Mouse (Mus musculus): Measurements from ENCODE around the gene Adamts6.

Adamts6 gene

DNA sequence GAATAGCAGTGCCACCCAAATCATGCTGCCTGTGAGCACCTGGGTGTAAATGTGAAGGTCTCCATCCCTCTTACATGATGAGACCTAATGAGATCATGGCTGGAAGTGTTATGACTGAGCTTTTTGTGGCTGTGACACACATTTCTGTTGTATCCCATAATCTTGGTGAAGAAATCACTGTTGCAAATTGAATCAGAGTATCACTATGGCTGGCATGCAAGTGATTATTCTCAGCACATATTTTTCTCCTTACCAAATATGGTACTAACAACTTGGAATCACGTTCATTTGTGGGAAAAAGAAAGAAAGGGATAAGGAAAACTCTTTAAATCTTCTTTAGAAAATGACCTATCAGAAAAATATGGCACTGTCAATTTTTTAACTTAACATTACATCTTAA, 180.4 kb downstream of the Adamts6 start:
- no peak for DNase-seq (ENCODE audit: low spot score)

DNA sequence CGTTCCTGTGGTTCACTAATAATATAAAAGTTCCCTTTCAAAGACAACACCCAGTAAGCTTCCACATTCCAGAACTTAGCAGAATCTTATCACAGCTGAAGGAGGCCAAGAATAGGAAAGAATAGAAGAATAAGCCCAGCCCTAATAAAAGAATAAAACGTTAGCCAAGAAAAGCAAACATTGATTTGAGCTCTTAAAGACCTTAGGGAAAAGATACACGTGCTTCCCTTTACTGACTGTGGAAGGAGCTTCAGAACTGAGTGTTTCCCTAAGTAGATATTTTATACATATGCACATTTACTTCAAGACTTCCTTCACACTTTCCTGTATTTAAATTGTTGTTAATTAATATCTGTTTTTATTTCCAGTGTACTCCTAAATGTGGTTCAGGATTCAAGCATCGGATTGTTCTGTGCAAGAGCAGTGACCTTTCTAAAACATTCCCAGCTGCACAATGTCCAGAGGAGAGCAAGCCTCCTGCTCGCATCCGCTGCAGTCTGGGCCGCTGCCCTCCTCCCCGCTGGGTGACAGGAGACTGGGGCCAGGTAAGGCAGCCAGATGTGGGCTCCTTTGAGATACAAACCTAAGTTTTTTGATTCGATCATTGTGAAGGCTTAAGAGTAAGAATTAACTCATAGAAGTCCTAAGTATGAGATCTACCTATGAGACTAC, 188.8 kb downstream of the Adamts6 start:
- no peak for DNase-seq (ENCODE audit: low spot score)

DNA sequence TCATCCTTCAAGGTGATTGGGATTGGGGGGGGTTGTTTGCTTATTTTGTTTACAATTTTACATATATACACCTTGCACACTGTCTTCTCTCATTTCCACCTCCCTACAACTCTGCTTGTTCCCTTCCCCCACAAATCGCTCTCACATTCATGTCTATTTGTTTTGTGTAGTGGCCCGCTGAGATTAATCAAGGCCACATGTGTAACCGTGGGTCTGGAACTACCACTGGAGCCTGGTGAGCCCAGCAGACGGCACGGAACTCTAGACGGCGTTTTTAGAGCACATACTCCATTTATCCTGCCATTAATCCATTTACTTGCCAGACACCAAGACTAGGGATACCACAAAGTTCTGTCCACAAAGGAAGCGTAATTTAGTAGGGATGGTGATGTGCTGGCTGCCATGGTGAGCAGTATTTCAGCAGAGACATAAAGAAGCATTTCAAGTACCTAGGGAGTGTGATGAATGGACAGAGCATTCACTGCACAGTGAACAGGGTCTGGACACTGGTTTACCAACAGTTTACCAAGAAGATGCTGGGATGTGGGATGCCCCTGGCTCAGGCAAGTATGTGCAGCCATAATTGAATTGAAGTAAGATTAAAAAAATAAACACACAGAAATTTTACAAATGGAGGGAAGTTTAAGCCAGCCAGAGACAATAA, 194.9 kb downstream of the Adamts6 start:
- DNase-seq (ENCODE audit: low spot score), result no peak

DNA sequence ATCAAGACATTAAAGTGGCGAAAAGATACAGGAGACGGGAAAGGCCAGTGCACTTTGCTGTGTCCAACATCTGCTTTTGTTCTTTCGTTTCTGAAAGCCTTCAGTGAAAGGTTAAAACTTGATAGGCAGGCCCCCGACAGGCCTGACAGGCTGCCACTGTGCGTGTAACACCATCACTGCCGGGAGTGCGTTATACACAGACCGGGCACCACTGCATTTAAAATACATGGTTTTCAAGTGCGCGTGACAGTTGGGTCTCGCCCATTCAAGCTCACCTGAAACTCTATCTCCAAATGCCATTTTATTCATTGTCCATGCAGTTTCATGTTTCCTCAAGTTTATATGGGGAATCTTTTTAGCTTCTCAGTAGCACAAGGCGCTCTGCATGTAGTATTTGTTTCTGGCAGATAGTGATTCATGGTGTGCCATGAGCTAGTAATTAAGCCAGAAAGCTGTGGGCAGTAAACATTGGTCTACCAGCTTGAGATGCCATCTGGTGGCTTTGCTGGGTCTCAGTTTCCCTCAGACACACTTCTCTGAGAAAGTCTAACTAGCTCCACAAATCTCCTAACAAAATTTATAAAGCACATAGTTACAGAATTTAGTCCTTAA, 195.6 kb downstream of the Adamts6 start:
- DNase-seq (ENCODE audit: low spot score), result no peak

DNA sequence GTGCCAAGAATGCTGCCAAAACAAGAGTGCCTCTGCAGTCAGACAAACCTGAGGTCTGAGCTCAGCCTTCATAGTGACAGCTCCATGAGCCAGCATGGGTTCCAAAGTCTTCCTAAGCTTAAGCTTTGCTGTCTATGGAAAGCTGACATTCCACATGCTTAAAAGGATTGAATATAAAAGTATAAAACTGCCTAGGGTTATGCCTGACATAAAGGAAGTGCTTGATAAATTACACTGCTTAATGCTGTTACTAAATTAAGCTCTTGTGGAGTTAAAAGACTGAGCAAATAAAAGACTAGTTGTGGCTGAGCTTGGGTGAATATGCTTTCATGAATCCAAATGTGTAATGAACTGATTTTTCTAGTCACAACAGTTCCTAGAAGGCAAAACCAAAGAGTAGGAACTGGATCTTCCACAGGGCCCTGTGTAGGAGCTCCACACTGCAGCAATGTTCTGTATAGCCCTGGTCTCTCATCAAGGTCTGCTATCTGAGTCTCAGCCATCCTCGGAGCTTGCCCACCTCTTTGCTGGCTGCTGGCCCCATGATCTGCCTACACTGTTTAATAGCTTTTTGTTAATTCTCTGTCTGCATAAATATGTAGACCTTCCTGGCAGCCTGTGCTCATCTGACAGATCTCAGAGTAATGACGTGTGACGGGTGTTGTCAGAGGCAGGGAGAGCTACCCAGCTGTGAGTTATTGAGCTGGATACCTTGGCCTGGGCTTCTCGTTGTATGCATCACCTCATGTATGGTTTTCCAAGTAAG, 203.6 kb downstream of the Adamts6 start:
- no peak for DNase-seq (ENCODE audit: low spot score)

DNA sequence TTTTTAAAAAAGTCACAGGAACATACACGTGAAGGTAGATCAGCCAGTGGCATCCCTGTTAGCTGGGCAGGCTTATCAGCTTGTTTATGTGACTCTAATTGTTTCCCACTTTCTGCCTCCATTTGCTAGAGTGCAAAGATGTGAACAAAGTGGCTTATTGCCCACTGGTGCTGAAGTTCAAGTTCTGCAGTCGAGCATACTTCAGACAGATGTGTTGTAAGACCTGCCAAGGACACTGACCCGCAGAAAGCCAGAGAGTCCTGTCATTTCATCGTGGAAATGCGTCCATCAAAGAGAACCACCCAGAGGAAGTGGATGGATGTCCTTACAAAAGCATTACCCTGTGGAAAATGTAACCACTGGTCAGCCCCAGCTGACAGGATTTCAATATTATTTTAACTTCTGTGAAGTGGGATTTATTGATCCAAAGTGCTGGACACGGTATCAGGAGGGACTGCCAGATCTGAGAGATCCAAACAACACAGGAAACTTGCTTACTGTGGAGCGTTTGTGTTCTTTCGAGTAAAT, 205.9 kb downstream of the Adamts6 start:
- no peak for DNase-seq (ENCODE audit: low spot score)

DNA sequence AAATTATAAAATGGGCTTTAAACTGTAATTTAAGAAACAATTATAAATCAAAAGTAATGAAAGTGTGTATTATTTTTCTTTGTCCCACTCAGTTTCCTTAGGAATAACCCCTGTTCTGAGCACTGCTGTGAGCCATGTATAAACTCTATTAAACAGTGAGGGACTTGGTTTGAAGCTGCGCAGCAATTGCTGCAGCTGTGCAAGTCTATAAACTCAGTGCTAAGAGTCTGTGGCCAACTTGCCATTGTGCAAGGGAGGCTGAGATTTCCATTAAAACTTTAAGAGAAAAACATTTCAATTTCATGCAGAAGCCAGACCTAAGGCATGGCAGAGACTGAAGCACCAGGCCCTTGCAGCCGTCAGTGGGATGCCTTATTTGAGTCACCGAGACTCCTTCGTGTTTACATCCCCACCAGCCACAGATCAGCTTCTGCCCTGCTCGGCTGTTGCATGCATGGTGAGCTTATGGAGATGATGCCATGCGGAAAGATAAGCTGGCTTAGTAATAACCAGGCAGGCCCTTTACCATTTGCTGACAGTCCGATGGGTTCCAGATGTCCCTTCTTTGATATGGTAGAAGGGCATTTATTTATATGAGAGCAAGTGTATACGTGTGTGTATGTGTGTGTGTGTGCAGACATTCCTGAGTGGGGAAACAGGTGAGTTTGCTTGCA, 206.7 kb downstream of the Adamts6 start:
- DNase-seq (ENCODE audit: low spot score), result no peak

DNA sequence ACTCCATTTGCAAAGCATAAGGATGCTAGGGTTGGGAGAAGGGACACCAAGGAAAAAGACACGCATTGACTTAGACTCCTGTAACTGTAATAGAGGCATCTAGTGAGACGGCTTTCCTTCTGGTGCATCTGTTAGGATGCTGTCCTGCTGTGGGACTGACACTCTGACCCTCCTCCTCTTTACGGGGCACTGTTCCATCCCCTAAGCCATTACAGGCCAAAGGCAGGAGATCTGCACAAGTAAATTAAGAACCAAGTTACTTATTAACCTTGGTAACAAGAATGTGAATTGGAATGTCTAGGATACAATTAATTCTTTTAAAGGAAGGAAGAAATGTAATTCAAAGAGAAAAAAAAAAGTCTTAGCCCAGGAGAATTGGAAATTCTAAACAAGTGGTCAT, 210.0 kb downstream of the Adamts6 start:
- DNase-seq (ENCODE audit: low spot score), result no peak

DNA sequence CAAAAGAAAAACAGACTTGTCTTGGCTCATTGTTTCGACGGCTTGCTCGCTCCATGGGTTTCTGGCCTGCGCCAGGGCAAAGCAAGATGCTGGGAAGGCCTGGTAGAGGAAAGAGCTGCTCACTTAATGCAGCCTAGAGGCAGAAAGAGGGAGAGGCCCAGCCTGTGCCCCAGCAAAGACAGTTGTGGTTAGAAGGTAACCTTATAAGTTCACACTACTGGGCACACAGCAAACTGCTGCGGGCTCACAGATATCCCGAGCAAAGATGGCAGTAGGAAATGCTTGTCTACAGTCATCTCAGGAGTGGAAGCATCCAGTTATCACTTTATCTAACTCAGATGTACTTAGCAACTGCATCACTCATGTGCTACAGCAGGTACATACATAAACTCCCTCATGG, 211.0 kb downstream of the Adamts6 start:
- no peak for DNase-seq (ENCODE audit: low spot score)

DNA sequence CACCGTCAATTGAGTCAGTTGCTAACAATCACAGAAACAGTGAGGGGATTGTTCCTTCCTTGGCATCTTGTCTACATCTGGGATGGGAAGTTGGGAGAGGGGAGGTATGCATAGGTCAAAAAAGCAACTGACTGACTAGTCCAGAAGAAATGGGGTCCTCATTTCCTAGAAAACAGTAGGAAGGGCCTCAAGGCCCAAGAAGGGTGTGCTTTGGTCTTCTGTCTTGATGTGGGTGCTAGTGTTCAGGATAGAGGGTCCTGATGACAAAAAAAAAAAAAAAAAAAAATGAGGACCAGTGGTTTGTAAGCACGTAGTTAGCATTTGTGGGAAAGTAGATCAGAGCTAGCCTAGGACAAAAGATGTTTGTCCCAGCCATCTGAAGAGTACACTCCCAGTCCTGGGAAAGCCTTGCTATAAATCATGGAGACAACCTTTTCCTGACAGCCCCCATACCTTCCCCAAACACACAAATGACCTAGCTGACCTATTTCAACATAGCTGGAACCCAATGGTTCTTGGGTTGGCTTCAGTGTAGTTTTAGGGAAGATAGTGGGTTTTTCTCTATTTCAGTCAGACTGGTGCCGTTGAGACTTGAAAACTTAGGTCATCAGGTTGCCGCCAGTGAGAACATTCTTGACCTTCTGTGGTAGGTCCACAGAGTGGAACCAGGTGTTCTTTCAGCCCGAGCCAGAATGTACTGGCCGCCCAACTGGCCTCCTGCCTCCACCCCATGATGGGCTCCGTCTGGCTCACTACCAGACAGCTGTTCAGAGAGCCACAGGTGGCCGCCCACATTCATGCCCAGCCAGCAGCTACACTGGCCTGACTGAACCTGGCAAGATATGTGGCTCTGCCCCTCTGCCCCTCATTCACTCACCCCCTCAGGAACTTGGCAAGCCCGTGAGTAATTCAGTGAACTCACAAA, 211.7 kb downstream of the Adamts6 start:
- DNase-seq (ENCODE audit: low spot score), result no peak

DNA sequence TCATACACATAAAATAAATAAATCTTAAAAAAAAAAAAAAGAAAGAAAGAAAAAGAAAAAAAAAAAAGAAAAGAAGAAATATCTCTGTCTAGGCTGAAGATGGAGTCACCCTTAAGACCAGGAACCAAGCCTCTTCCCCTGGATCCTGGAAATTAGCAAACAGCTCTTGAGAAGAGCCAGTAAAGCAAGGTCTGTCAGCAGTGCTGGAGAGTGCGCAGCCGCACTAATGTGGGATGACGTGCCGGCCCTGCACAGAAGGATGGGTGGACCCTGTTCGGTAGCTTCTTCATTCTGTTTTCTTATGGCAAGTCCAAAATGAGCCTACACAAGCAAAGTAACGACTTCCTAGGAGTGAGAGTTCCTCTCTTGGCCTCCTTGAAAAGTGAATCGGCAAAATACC, 214.8 kb downstream of the Adamts6 start:
- DNase-seq (ENCODE audit: low spot score), result no peak

DNA sequence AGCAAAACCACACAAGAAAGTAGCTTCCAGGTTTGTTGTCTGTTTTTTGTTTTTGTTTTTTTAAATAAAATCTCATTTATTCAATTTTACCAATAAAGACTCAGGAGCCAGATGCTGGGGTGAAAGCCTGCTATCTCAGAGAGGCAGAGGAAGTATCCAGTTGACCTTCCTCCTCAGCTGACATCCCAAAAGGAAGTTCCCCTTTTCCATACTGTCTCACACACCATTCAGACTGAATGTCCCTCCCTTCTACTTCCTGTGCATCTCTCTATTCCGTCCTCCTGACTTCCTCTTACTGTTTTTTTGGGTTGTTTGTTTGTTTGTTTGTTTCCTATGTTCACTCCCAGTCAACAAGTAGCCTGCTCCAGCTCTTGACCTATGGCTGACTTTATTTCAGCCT, 216.4 kb downstream of the Adamts6 start:
- no peak for DNase-seq (ENCODE audit: low spot score)

DNA sequence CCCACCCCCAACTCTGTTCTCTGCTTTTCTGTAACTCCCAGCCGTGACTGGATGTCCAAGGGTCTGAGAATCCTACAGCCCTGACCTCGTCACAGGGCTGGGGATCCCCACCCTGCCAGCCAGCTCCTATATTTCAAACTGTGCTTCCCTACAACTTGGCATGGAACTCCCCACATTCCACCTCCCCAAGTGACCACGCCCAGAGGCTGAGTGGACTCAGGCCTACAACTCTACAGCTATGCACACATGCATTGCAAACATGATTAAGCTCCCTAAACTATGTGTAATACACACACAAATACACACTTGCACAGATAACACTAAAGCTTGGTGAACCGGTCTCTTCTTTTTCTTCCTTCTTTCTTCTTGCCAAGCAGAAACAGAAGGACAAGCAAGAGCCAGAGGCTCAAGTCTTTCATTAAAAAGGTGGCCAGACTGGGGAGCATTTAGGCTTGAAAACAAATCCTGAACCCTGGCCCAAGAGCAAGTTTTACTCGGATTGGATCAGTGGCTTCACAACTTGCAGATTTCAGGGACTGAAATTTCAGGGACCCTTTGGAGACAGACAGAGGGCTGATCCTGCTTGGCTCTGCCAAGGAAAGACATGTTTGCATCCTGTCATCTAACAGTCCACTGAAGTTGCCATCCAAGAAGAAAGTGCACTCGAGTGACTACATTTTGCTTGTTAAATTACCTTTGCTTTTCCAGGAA, 218.7 kb downstream of the Adamts6 start:
- no peak for DNase-seq (ENCODE audit: low spot score)

DNA sequence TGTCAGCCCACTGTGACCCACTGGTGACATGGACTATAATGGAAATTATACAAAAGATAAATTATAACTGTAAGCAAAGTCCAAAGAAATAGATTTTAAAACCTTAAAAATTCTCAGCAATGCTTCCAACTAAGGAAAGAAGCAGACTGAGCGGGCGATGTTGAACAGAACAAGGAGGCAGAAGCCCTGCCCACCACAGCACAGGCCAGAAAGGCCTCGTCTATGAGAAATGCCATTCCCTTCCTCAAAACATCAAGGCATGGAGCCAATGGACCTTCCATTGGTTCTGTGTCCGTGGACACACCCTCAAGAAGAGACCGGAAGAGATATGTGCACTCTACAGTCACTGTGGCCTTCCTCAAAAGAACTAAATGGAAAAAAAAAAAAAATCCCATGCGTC, 220.0 kb downstream of the Adamts6 start:
- DNase-seq (ENCODE audit: low spot score), result no peak

DNA sequence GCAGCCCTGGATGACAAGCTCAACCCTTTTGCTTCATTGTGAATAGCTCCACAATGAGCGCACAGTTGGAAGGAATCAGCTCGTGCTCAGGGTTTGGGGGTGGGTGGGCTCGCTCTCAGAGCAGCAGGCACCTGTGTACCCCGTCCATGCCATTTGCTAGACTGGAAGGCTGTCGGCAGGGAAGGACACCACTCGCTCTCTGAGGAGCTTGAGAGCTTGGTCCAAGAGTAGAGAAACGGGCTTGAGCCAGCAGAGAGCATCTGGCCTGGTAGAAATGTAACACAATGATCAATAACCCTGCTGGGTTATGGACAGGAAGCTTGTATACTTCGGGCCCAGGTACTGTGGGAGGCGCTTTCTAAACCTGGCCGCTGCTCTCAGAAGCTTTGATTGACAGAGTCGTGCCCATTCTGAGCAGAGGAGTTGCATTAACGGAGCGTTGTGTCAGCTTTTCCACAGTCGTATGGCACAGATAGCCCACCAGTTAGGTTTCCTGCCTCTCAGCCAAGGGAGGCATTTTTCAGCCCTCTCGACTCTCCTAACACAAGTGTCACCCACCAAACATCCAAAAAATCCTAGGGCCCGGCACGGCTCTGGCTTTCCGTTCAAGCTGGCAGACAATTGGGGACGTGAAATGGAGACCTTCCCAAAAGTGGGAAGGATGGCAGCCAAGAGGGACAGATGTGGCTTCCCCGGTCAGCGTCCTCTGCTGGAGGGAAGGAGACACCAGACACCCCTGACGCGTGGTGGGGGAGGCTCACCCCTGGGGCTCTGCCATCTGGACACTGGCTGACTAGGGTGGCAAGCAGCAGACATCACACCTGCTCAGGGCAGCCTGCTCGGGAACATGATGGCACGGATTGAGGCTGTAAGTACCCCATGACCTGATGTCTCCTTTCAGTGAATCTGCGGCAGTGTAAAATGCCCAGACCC, 222.2 kb downstream of the Adamts6 start:
- no peak for DNase-seq (ENCODE audit: low spot score)

DNA sequence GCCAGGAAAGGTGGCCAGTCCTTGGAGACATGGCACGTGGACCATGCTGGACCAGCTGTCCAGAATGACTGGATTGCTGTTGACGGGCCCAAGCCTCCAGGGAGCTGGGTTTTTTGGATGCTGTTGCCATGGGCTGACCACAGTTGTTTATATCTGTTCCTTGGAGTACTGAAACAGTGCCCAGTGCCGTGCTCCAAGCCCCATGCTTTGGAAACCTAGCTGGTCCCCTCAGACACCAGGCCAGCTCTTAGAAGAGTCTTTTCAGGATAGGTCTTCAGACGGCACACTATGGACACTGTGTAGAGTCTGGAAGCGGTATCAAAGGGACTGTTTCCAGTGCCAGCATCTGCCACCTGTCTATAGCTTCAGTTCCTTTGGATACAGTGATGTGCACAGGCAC, 223.1 kb downstream of the Adamts6 start:
- no peak for DNase-seq (ENCODE audit: low spot score)

DNA sequence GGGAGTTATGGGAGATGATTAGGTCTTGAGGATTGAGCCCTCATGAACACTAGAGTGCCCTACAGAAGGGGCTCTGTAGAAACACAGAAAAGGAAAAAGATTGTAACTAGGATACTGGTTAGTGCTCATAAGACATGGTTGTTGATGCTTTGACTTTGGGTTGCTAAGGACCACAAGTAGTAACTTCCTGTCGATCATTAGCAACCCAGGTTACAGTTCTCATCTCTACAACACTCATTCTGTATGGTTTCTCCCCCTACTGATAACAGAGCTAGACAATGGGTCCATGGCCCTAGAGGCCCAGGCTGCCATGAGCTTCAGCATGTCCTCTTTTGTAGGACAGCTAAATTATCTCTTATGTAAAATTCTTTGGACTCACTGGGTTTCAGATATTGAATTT, 227.4 kb downstream of the Adamts6 start:
- no peak for DNase-seq (ENCODE audit: low spot score)

DNA sequence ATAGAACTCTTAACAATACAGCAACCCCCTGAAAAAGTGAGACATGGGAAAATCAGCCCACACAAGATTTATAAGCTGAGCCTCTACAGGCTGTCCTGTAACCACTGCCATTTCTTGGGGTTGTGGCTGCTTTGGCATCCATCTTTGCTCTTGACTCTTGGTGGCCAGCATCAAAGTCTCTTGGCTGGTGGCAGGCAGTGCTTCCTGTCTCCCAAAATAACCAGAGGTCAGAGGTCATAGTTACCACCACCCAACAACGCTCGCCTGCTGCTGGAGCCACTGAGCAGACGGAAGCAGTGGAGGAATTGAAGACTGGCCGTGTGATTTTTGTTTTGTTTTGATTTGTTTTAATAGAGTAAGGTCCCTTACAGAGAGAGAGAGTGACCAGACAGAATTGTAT, 228.5 kb downstream of the Adamts6 start:
- no peak for DNase-seq (ENCODE audit: low spot score)

DNA sequence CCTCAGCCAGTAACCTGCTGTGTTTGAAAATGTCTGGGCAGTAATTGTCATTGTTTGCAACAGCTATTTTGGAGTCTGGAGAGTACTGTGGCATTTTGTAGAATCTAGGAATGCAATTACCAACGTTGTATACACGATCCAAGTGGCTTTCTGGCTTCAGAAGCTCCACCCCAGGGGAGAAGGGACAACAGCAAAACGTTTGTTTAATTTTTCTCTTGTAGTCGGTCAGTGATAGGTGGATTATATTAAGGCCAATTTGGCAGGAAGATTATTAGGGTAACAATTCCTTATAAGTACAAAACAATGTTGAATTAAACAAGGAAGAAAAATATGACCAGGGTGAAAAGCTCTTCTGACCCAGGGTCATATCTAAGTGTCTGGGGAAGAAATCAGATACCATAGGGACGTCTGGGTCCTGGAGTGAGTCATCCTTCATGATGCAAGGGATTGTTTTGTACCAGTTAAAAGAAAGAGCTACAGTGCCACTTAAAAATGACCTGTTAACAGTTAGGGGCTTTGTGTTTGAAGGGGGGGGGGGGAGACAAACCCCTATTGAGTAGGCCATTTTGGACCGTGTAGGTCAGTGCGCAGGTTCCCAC, 229.2 kb downstream of the Adamts6 start:
- DNase-seq (ENCODE audit: low spot score), result no peak
